Mouse (Mus musculus): ENCODE results near the gene Kcnj14. TPM values are rescaled to one million over a fixed set of nuclear protein-coding genes. Genes with fewer than 3 reads are reported as not detected.

The Kcnj14 gene
- total and polyA plus RNA-seq, 2 experiments, result 0.11 TPM; not detected in 1

DNA sequence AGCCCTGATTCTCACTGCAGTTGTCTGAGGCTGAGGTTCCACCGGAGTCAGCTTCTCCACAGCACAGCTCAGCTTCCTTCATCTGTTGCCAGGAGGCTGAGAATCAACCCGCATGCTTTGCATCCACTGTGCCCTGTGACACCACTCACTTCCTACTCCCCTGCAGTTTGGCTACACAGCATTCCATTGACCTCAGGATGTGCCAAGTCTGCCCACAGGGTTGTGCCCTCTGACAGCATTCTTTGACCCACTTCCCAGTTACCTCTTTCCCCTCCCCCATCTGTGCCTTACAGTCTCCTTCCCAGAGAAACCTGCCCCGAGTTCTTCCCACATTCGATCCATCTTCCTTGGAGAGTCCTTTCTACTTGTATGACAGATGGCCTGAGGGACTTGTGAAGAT lies 42.3 kb downstream of the Kcnj14 start:
- H3K9ac ChIP-seq (ENCODE audit: low read depth, low read length), result no peak overlapping the region
- TF ChIP-seq CTCF (IDR thresholded peaks at IDR 0.05; ENCODE audit: low read depth, low read length), result no peak
- TF ChIP-seq POLR2A (IDR thresholded peaks at IDR 0.05; ENCODE audit: extremely low read depth, insufficient read depth, low read length), result no peak
- peaks cover 15% of the 10 kb centered on the region for H3K27me3 ChIP-seq (ENCODE audit: control insufficient read depth, insufficient read depth, low read length)
- no peaks in the 10 kb centered on the region for H3K79me2 ChIP-seq (ENCODE audit: control insufficient read depth, insufficient read depth, low read length)
- peak; percentile 28 for DNase-seq (ENCODE audit: extremely low read depth, low read depth, low spot score)
- H3K27ac ChIP-seq (replicated peaks; ENCODE audit: insufficient read depth, low read depth, low read length), result no peak overlapping the region
- H3K36me3 ChIP-seq (ENCODE audit: control insufficient read depth, insufficient read depth, low read length), result no peaks in the 10 kb centered on the region
- H3K4me1 ChIP-seq (ENCODE audit: control insufficient read depth, insufficient read depth, low read length), result peaks cover 4% of the 10 kb centered on the region
- WGBS, result 31% methylated on average over 4 of the region's 4 CpGs
- H3K4me3 ChIP-seq (ENCODE audit: insufficient read depth, low read depth, low read length), result no peak overlapping the region

DNA sequence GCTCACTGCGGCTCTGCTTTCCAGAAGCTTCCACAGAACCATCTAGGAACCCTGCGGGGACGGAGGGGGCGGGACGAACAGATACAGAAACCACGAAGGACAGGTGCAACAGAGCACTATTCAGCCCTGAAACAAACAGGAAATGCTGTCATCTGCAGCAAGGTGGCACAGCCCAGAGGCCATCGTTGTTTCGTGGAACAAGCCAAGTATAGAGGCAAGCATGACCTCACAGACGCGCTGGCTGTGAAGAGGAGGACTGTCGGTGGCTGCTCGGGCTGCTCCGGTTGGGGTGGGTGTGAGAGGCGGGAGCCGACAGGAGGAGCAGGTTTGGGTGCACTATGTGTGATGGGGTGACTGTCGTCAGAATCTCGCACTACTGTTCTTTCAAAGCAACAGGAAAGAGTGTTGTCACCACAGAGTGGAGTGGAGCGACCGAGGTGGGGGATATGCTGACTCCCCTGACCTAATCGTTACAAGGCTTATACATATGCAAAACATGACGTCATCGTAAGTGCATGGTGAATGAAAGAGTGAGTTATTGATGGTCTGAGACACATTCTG lies 45.4 kb downstream of the Kcnj14 start:
- TF ChIP-seq POLR2A (IDR thresholded peaks at IDR 0.05; ENCODE audit: extremely low read depth, insufficient read depth, low read length) (no peak), CTCF (IDR thresholded peaks at IDR 0.05; ENCODE audit: low read depth, low read length) (no peak)
- 16% methylated on average over 22 of the region's 22 CpGs for WGBS
- H3K27me3 ChIP-seq (ENCODE audit: control insufficient read depth, insufficient read depth, low read length), result no peaks in the 10 kb centered on the region
- DNase-seq (ENCODE audit: extremely low read depth, low read depth, low spot score), result no peak
- no peak overlapping the region for H3K27ac ChIP-seq (replicated peaks; ENCODE audit: insufficient read depth, low read depth, low read length)
- no peaks in the 10 kb centered on the region for H3K36me3 ChIP-seq (ENCODE audit: control insufficient read depth, insufficient read depth, low read length)
- no peaks in the 10 kb centered on the region for H3K79me2 ChIP-seq (ENCODE audit: control insufficient read depth, insufficient read depth, low read length)
- H3K9ac ChIP-seq (ENCODE audit: low read depth, low read length), result no peak overlapping the region
- no peak overlapping the region for H3K4me3 ChIP-seq (ENCODE audit: insufficient read depth, low read depth, low read length)
- H3K4me1 ChIP-seq (ENCODE audit: control insufficient read depth, insufficient read depth, low read length), result peaks cover 4% of the 10 kb centered on the region

DNA sequence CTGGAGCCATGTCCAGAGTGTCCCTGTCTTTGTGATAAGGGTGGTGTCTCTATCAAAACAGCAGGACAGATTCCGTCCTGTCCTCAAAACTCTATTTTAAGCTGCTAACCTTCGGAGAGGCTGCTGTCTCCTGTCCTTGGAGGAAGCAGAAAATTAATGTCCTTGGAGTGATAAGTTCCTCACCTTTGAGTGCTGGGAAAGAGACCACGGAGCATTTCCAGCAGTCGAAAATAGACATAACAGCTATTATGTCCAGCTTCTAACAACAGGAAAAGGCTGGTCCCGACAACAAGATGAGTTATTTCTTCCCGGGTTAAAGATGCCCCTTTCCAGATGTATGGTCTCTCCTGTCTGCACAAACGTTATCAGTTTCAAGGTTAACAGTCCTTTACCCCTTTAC lies 49.3 kb downstream of the Kcnj14 start:
- Histone ChIP-seq H3K79me2 (ENCODE audit: control insufficient read depth, insufficient read depth, low read length) (no peaks in the 10 kb centered on the region), H3K9ac (ENCODE audit: low read depth, low read length) (no peak overlapping the region), H3K36me3 (ENCODE audit: control insufficient read depth, insufficient read depth, low read length) (no peaks in the 10 kb centered on the region), H3K27ac (replicated peaks; ENCODE audit: insufficient read depth, low read depth, low read length) (no peak overlapping the region), H3K27me3 (ENCODE audit: control insufficient read depth, insufficient read depth, low read length) (no peaks in the 10 kb centered on the region), H3K4me3 (ENCODE audit: insufficient read depth, low read depth, low read length) (no peak overlapping the region), H3K4me1 (ENCODE audit: control insufficient read depth, insufficient read depth, low read length) (no peaks in the 10 kb centered on the region)
- DNase-seq (ENCODE audit: extremely low read depth, low read depth, low spot score), result no peak
- 68% methylated on average over 7 of the region's 7 CpGs for WGBS
- TF ChIP-seq CTCF (IDR thresholded peaks at IDR 0.05; ENCODE audit: low read depth, low read length) (no peak), POLR2A (IDR thresholded peaks at IDR 0.05; ENCODE audit: extremely low read depth, insufficient read depth, low read length) (no peak)

DNA sequence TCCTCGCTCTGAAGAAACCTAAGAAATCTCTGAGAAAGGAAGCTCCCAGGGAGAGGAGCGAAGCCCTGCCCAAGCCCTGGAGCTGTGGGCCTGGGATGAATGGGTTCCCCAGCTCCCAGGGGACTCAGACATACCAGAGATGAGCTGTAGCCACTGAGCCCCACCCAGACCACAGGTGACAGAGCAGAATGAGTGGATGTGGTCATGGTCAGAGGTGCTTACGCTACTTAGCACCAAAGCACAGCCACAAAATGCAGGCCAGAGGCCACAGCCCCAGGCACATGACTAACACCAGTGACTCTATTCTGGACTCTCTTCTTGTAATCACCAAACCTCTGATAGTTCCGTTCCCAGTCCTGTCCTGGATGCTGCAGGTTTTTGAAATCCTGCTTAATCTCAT lies 53.5 kb downstream of the Kcnj14 start:
- Histone ChIP-seq H3K4me3 (ENCODE audit: insufficient read depth, low read depth, low read length) (no peak overlapping the region), H3K79me2 (ENCODE audit: control insufficient read depth, insufficient read depth, low read length) (no peaks in the 10 kb centered on the region), H3K27ac (replicated peaks; ENCODE audit: insufficient read depth, low read depth, low read length) (no peak overlapping the region), H3K27me3 (ENCODE audit: control insufficient read depth, insufficient read depth, low read length) (no peaks in the 10 kb centered on the region), H3K4me1 (ENCODE audit: control insufficient read depth, insufficient read depth, low read length) (no peaks in the 10 kb centered on the region), H3K9ac (ENCODE audit: low read depth, low read length) (no peak overlapping the region), H3K36me3 (ENCODE audit: control insufficient read depth, insufficient read depth, low read length) (no peaks in the 10 kb centered on the region)
- WGBS, result 76% methylated on average over 4 of the region's 4 CpGs
- TF ChIP-seq CTCF (IDR thresholded peaks at IDR 0.05; ENCODE audit: low read depth, low read length), result no peak
- no peak for TF ChIP-seq POLR2A (IDR thresholded peaks at IDR 0.05; ENCODE audit: extremely low read depth, insufficient read depth, low read length)
- DNase-seq (ENCODE audit: extremely low read depth, low read depth, low spot score), result no peak

DNA sequence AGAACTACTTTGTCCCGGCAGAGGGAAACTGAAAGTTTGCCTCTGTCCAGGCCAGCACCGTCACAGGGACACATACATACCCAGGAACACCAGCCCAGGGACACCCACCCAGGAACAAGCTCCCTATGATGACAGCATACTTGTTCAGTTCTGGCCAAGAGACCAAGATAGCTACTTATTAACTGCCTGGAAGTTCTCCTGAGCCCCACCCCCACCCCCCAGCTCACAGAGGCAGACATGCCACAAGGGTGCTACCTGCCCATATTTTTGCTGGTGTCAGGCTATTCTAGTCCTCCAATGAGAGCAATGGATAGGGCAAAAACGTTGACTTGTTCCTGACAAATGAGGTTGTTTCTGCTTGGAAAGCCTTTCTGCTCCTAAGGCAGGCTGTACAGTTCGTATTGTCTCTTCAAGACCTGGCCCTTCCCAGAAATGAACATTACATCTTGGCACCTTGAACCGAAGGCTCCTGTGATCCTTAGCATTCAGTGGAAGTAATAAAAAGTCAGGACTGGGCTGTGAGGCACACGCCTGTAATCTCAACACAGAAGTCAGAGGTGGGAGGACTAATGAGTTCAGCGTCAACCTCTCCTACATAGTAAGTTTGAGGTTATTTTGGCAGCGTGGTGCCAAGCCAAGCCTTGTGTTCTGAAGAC lies 54.0 kb downstream of the Kcnj14 start:
- no peak overlapping the region for H3K9ac ChIP-seq (ENCODE audit: low read depth, low read length)
- no peaks in the 10 kb centered on the region for H3K4me1 ChIP-seq (ENCODE audit: control insufficient read depth, insufficient read depth, low read length)
- WGBS, result 57% methylated on average over 8 of the region's 8 CpGs
- no peaks in the 10 kb centered on the region for H3K79me2 ChIP-seq (ENCODE audit: control insufficient read depth, insufficient read depth, low read length)
- H3K27ac ChIP-seq (replicated peaks; ENCODE audit: insufficient read depth, low read depth, low read length), result no peak overlapping the region
- H3K4me3 ChIP-seq (ENCODE audit: insufficient read depth, low read depth, low read length), result no peak overlapping the region
- peak; percentile 58 for DNase-seq (ENCODE audit: extremely low read depth, low read depth, low spot score)
- TF ChIP-seq CTCF (IDR thresholded peaks at IDR 0.05; ENCODE audit: low read depth, low read length) (no peak), POLR2A (IDR thresholded peaks at IDR 0.05; ENCODE audit: extremely low read depth, insufficient read depth, low read length) (no peak)
- H3K27me3 ChIP-seq (ENCODE audit: control insufficient read depth, insufficient read depth, low read length), result no peaks in the 10 kb centered on the region
- no peaks in the 10 kb centered on the region for H3K36me3 ChIP-seq (ENCODE audit: control insufficient read depth, insufficient read depth, low read length)

DNA sequence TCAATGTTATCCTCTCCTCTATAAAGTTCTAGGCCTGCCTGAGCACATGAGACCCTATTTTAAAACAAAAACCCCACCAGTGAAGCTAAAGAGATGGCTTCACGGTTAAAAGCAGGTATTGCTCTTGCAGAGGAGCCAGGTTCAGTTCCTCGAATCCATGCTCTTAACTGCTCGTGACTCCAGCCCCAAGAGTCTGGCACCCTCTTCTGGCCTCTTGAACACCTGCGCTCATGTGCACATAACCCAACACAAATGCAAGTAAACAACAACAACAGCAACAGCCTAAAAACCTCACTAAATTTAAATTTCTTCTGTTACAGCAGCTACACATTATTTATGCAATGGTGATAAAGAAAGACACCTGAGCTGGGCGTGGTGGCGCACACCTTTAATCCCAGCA lies 57.1 kb downstream of the Kcnj14 start:
- Histone ChIP-seq H3K27ac (replicated peaks; ENCODE audit: insufficient read depth, low read depth, low read length) (no peak overlapping the region), H3K9ac (ENCODE audit: low read depth, low read length) (no peak overlapping the region)

More for the DNA sequence above, 57.1 kb downstream of the Kcnj14 start:
- no peaks in the 10 kb centered on the region for H3K36me3 ChIP-seq (ENCODE audit: control insufficient read depth, insufficient read depth, low read length)
- H3K79me2 ChIP-seq (ENCODE audit: control insufficient read depth, insufficient read depth, low read length), result no peaks in the 10 kb centered on the region
- WGBS, result 97% methylated on average over 6 of the region's 6 CpGs
- DNase-seq (ENCODE audit: extremely low read depth, low read depth, low spot score), result no peak
- no peak overlapping the region for H3K4me3 ChIP-seq (ENCODE audit: insufficient read depth, low read depth, low read length)
- TF ChIP-seq CTCF (IDR thresholded peaks at IDR 0.05; ENCODE audit: low read depth, low read length) (no peak), POLR2A (IDR thresholded peaks at IDR 0.05; ENCODE audit: extremely low read depth, insufficient read depth, low read length) (no peak)
- H3K27me3 ChIP-seq (ENCODE audit: control insufficient read depth, insufficient read depth, low read length), result no peaks in the 10 kb centered on the region
- no peaks in the 10 kb centered on the region for H3K4me1 ChIP-seq (ENCODE audit: control insufficient read depth, insufficient read depth, low read length)
